Mouse (Mus musculus) hindbrain, embryonic 12.5 days (tissue): ENCODE data around the gene Zzz3. TPM values are rescaled to one million over a fixed set of nuclear protein-coding genes. Genes with fewer than 3 reads are reported as not detected.

Source experiments
- ATAC-seq: fragments of 200-750 bp; cut with Nextera tagmentation; 2 replicates; pipeline ENCODE4 v1.8.0; 2017; ENCODE audit warnings: moderate TSS enrichment; ENCODE audit not compliant: low FRiP score
- H3K27ac ChIP-seq: fragments of 300-500 bp; sonication (generic); 2 replicates; pipeline ENCODE4 v1.5.1; 2016; ENCODE audit warnings: mild to moderate bottlenecking
- H3K27me3 ChIP-seq: fragments of 300-500 bp; sonication (generic); 2 replicates; pipeline ENCODE4 v1.6.1; 2016; ENCODE audit warnings: mild to moderate bottlenecking
- H3K36me3 ChIP-seq: fragments of 300-500 bp; sonication (generic); 2 replicates; pipeline ENCODE4 v1.6.1; 2016; ENCODE audit warnings: mild to moderate bottlenecking
- H3K4me1 ChIP-seq: fragments of 300-500 bp; sonication (generic); 2 replicates; pipeline ENCODE4 v1.6.1; 2016
- H3K4me2 ChIP-seq: fragments of 300-500 bp; sonication (generic); replicated peaks from 2 replicates; pipeline ENCODE4 v1.6.1; 2016; ENCODE audit warnings: mild to moderate bottlenecking
- H3K4me3 ChIP-seq: fragments of 300-500 bp; sonication (generic); 2 replicates; pipeline ENCODE4 v1.5.1; 2016; ENCODE audit warnings: mild to moderate bottlenecking
- H3K9ac ChIP-seq: fragments of 300-500 bp; sonication (generic); 2 replicates; pipeline ENCODE4 v1.6.1; 2016; ENCODE audit warnings: mild to moderate bottlenecking, moderate library complexity
- H3K9me3 ChIP-seq: fragments of 300-500 bp; sonication (generic); replicated peaks from 2 replicates; pipeline ENCODE4 v1.6.1; 2016; ENCODE audit warnings: mild to moderate bottlenecking
- WGBS: fragments of 180-500 bp; shearing (Covaris S2); methylation state at CpG from one replicate; pipeline ENCODE4 v1.1.7; 2016; 5-methylcytosine and 5-hydroxymethylcytosine counted together
- polyA plus RNA-seq: library from polyadenylated mRNA; unstranded; fragments of >200 nt; fragmentation: Nextera tagmentation; extraction: Ambion mirVana; gene quantifications from 2 replicates; pipeline ENCODE4 v1.2.1, GENCODE M21; 2016

Zzz3 gene
- polyA plus RNA-seq, 1 experiment from 2014 or later = 51.6 TPM

GRCm38 (mm10) chr3:152359151-152359550 lies 36.1 kb upstream of the Zzz3 start:
- peaks cover 47% of the 10 kb centered on the region for H3K36me3 ChIP-seq
- no peaks in the 10 kb centered on the region for H3K27me3 ChIP-seq
- peaks cover 7% of the 10 kb centered on the region for H3K4me1 ChIP-seq
- H3K9ac ChIP-seq = no peak overlapping the region
- 91% methylated on average over 7 of the region's 7 CpGs for WGBS
- H3K9me3 ChIP-seq = no peaks in the 10 kb centered on the region
- no peak overlapping the region for H3K4me3 ChIP-seq
- no peak for ATAC-seq
- no peak overlapping the region for H3K27ac ChIP-seq
- H3K4me2 ChIP-seq = no peak overlapping the region

DNA sequence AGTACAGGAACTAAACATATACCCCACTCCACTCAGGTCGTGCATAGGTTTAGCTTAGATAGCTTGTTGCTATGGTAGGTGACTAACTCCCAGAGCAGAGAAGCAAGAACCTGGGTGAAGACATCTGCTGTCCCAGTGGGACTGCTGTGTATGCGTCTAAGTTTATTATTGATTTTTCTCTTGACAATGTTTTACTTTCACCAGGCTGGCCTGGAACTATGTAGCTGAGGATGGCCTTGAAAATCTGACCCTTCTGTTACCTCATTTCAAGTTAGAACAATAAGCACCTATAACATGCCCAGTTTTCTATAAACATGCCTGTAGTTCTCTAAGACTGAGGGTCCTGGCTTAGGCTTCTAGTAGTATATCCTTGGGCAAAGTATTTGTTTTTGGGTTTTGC lies 31.1 kb upstream of the Zzz3 start:
- H3K4me3 ChIP-seq = no peak overlapping the region
- H3K9ac ChIP-seq = no peak overlapping the region
- no peaks in the 10 kb centered on the region for H3K9me3 ChIP-seq
- H3K36me3 ChIP-seq = peaks cover 79% of the 10 kb centered on the region
- no peak overlapping the region for H3K27ac ChIP-seq
- WGBS = 94% methylated on average over 2 of the region's 2 CpGs
- H3K4me1 ChIP-seq = no peaks in the 10 kb centered on the region
- no peak for ATAC-seq
- no peaks in the 10 kb centered on the region for H3K27me3 ChIP-seq
- H3K4me2 ChIP-seq = no peak overlapping the region

- Histone ChIP-seq H3K36me3 (peaks cover 82% of the 10 kb centered on the region), H3K9ac (no peak overlapping the region)
- WGBS = 94% methylated on average over 4 of the region's 4 CpGs
These were observed 19.2 kb upstream of the Zzz3 start for GRCm38 (mm10) chr3:152376063-152376462.

DNA sequence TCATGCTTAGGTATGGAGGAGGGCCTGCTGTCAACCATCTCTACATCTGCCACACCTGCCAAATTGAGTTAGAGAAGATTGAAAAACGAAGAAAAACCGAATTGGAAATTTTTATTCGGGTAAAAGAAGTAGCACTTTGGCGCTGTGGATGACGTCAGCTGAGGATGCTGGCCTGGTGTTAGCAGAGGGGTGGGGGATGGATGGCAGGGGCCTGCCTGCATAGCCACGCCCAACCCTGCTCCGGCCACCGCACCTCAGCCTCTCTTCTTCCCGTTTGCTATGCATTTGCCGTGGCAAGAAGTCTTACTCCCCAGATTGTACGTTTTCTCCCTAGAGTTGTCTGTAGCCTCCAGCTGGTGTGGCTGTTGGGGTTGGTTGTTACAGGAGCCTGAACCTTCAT lies 11.2 kb upstream of the Zzz3 start:
- H3K27me3 ChIP-seq = no peaks in the 10 kb centered on the region
- H3K36me3 ChIP-seq = peaks cover 56% of the 10 kb centered on the region
- WGBS = 70% methylated on average over 11 of the region's 11 CpGs

More at GRCm38 (mm10) chr3:152376063-152376462, 19.2 kb upstream of the Zzz3 start:
- no peak overlapping the region for H3K4me3 ChIP-seq
- H3K9me3 ChIP-seq = no peaks in the 10 kb centered on the region
- no peak for ATAC-seq
- H3K4me1 ChIP-seq = no peaks in the 10 kb centered on the region
- H3K27me3 ChIP-seq = no peaks in the 10 kb centered on the region
- no peak overlapping the region for H3K27ac ChIP-seq
- no peak overlapping the region for H3K4me2 ChIP-seq

GRCm38 (mm10) chr3:152396278-152396987 lies 1.2 kb downstream of the Zzz3 start:
- Histone ChIP-seq H3K4me1 (peaks cover 26% of the 10 kb centered on the region), H3K27ac (peak overlapping the region; percentile 99), H3K4me3 (peak overlapping the region; percentile 81), H3K4me2 (peak overlapping the region; percentile 87), H3K36me3 (peaks cover 6% of the 10 kb centered on the region; the same call in 1 of the 2 replicates), H3K27me3 (no peaks in the 10 kb centered on the region), H3K9me3 (no peaks in the 10 kb centered on the region), H3K9ac (peak overlapping the region; percentile 98)
- WGBS = 1% methylated on average over 86 of the region's 102 CpGs
- peak; percentile 93 for ATAC-seq

More for the DNA sequence above, 11.2 kb upstream of the Zzz3 start:
- H3K4me2 ChIP-seq = no peak overlapping the region
- no peak overlapping the region for H3K9ac ChIP-seq
- H3K9me3 ChIP-seq = no peaks in the 10 kb centered on the region
- H3K4me3 ChIP-seq = no peak overlapping the region
- H3K4me1 ChIP-seq = no peaks in the 10 kb centered on the region
- no peak overlapping the region for H3K27ac ChIP-seq
- ATAC-seq = no peak

GRCm38 (mm10) chr3:152396988-152397314 lies 1.7 kb downstream of the Zzz3 start:
- peak overlapping the region; percentile 87 for H3K4me2 ChIP-seq
- peak overlapping the region; percentile 99 for H3K27ac ChIP-seq
- H3K9ac ChIP-seq = peak overlapping the region; percentile 98
- ATAC-seq = no peak
- no peaks in the 10 kb centered on the region for H3K27me3 ChIP-seq
- H3K9me3 ChIP-seq = no peaks in the 10 kb centered on the region
- WGBS = 2% methylated on average over 10 of the region's 10 CpGs
- peak overlapping the region; percentile 81 for H3K4me3 ChIP-seq
- H3K36me3 ChIP-seq = 0 out of 2 replicates have a peak, but pooled peaks cover 4% of the 10 kb centered on the region
- peaks cover 32% of the 10 kb centered on the region for H3K4me1 ChIP-seq

GRCm38 (mm10) chr3:152397335-152397940 lies 2.2 kb downstream of the Zzz3 start:
- peaks cover 33% of the 10 kb centered on the region for H3K4me1 ChIP-seq
- no peaks in the 10 kb centered on the region for H3K9me3 ChIP-seq
- peak overlapping the region; percentile 87 for H3K4me2 ChIP-seq
- H3K27ac ChIP-seq = no peak overlapping the region
- H3K4me3 ChIP-seq = peak overlapping the region; percentile 81
- H3K9ac ChIP-seq = peak overlapping the region; percentile 98
- H3K36me3 ChIP-seq = 0 out of 2 replicates have a peak, but pooled peaks cover 4% of the 10 kb centered on the region
- 64% methylated on average over 9 of the region's 9 CpGs for WGBS
- no peaks in the 10 kb centered on the region for H3K27me3 ChIP-seq
- ATAC-seq = no peak

GRCm38 (mm10) chr3:152400441-152400840 lies 5.2 kb downstream of the Zzz3 start:
- peaks cover 19% of the 10 kb centered on the region for H3K4me1 ChIP-seq
- H3K27ac ChIP-seq = no peak overlapping the region
- WGBS = 92% methylated on average over 5 of the region's 5 CpGs
- no peaks in the 10 kb centered on the region for H3K9me3 ChIP-seq
- no peaks in the 10 kb centered on the region for H3K36me3 ChIP-seq
- no peak for ATAC-seq
- H3K9ac ChIP-seq = no peak overlapping the region
- no peaks in the 10 kb centered on the region for H3K27me3 ChIP-seq
- no peak overlapping the region for H3K4me3 ChIP-seq
- no peak overlapping the region for H3K4me2 ChIP-seq

- Histone ChIP-seq H3K9me3 (no peaks in the 10 kb centered on the region), H3K9ac (no peak overlapping the region), H3K4me1 (peaks cover 19% of the 10 kb centered on the region), H3K36me3 (no peaks in the 10 kb centered on the region), H3K27ac (no peak overlapping the region), H3K4me2 (no peak overlapping the region), H3K4me3 (no peak overlapping the region), H3K27me3 (no peaks in the 10 kb centered on the region)
- WGBS = 79% methylated on average over 3 of the region's 3 CpGs
- no peak for ATAC-seq
These were observed 5.6 kb downstream of the Zzz3 start for GRCm38 (mm10) chr3:152400875-152401274.

GRCm38 (mm10) chr3:152401964-152402670 lies 6.8 kb downstream of the Zzz3 start:
- Histone ChIP-seq H3K36me3 (no peaks in the 10 kb centered on the region), H3K27ac (no peak overlapping the region), H3K4me2 (no peak overlapping the region), H3K4me1 (peaks cover 18% of the 10 kb centered on the region), H3K9ac (no peak overlapping the region), H3K9me3 (no peaks in the 10 kb centered on the region), H3K4me3 (no peak overlapping the region), H3K27me3 (no peaks in the 10 kb centered on the region)
- ATAC-seq = no peak
- 80% methylated on average over 7 of the region's 7 CpGs for WGBS

GRCm38 (mm10) chr3:152402671-152403066 lies 7.4 kb downstream of the Zzz3 start:
- peaks cover 12% of the 10 kb centered on the region for H3K4me1 ChIP-seq
- no peak overlapping the region for H3K27ac ChIP-seq
- WGBS = 89% methylated on average over 3 of the region's 3 CpGs
- no peaks in the 10 kb centered on the region for H3K9me3 ChIP-seq
- H3K4me3 ChIP-seq = no peak overlapping the region
- ATAC-seq = no peak
- no peak overlapping the region for H3K4me2 ChIP-seq
- no peaks in the 10 kb centered on the region for H3K36me3 ChIP-seq
- no peak overlapping the region for H3K9ac ChIP-seq
- no peaks in the 10 kb centered on the region for H3K27me3 ChIP-seq

GRCm38 (mm10) chr3:152403827-152404226 lies 8.6 kb downstream of the Zzz3 start:
- Histone ChIP-seq H3K9me3 (no peaks in the 10 kb centered on the region), H3K36me3 (no peaks in the 10 kb centered on the region), H3K4me1 (peaks cover 9% of the 10 kb centered on the region), H3K4me3 (no peak overlapping the region), H3K27ac (no peak overlapping the region), H3K27me3 (no peaks in the 10 kb centered on the region), H3K4me2 (no peak overlapping the region), H3K9ac (no peak overlapping the region)
- 87% methylated on average over 2 of the region's 2 CpGs for WGBS
- ATAC-seq = no peak
